ENCODE assay signal across 19 mouse cellular contexts in the genomic region with DNA sequence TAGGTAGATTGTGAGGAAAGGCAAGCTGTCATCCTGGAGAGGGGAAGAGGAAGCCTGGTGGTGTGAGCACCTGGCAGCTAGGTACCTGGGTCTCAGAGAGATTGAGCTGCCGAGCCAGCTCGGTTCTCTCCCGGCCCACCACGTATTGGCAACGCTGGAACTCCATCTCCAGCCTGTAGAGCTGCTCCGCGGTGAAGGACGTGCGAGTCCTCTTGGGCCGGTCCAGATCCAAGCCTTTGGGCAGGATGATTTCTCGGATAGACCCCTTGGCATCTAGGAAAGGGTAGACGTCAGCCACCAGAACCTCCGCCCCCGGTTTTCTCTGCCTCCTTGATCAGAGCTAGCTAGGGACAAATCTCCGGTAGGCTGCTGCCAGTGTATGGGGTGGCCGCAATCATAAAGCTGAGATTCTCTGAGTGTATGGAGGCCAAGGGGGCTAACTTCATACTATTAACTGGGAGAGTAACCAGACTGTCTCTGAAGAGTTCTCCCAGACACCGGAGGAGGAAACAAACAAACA. TPM values are rescaled to one million over a fixed set of nuclear protein-coding genes. Genes with fewer than 3 reads are reported as not detected.
DNase-seq lines count a peak whose midpoint lies in the region; ATAC-seq and TF ChIP-seq lines count a peak whose summit lies in the region.
"Had no signal": no experiment of that assay in that cellular context is flagged by ENCODE, and none has a peak within 500 bp of the region (broad histone marks: within the 10 kb centered on the region; RNA-seq: fewer than 3 reads in every experiment).

No protein-coding gene starts in this region.

- H3K9me3 ChIP-seq in forebrain, embryonic 16.5 days (ENCODE audit: control insufficient read depth, low read length) = no peaks in the 10 kb centered on the region
- H3K9me3 ChIP-seq: embryonic facial prominence, embryonic 15.5 days had no signal

- no peak for ATAC-seq in forebrain, embryonic 16.5 days
- ATAC-seq: CD4-positive, CD25-positive, alpha-beta regulatory T cell, adult 4 months had no signal

- peak overlapping the region; percentile 51 for H3K27ac ChIP-seq in forebrain, embryonic 16.5 days (ENCODE audit: low read length)
- H3K27ac ChIP-seq in olfactory bulb, adult 2 months (ENCODE audit: insufficient read depth, low read depth, low read length) = 0 out of 2 replicates have a peak overlapping the region, but pooled peaks have one; percentile 6
- H3K27ac ChIP-seq: embryonic facial prominence, embryonic 15.5 days had no signal

- H3K27me3 ChIP-seq in forebrain, embryonic 16.5 days (replicated peaks; ENCODE audit: control insufficient read depth, insufficient read depth, low read length) = peaks cover 33% of the 10 kb centered on the region

- peak overlapping the region; percentile 65 for H3K9ac ChIP-seq in forebrain, embryonic 16.5 days (replicated peaks; ENCODE audit: low read depth, low read length)
- H3K9ac ChIP-seq: embryonic facial prominence, embryonic 15.5 days had no signal

- H3K4me3 ChIP-seq in forebrain, embryonic 16.5 days (replicated peaks; ENCODE audit: low read length) = peak overlapping the region; percentile 49
- peak overlapping the region; percentile 25 for H3K4me3 ChIP-seq in olfactory bulb, adult 2 months (ENCODE audit: insufficient read depth, low read depth, low read length)

- DNase-seq in embryo, embryonic 10.5 days (ENCODE audit: low spot score) = peak; percentile 39
- no peak for DNase-seq in embryo, embryonic 10 days (ENCODE audit: low spot score)
- peak; percentile 31 for DNase-seq in retina, embryonic 14.5 days (ENCODE audit: low spot score)
- DNase-seq in retina, postnatal 1 day = no peak
- no peak for DNase-seq in thymus, postnatal 25 days
- DNase-seq in urinary bladder, adult 2 months (ENCODE audit: low spot score) = no peak
- DNase-seq: heart, adult 18-20 months; kidney, adult 11 months; lung, postnatal 10 days; right cerebral cortex, postnatal 25 days; thymus, postnatal 4 days had no signal

- H3K36me3 ChIP-seq in forebrain, embryonic 16.5 days (ENCODE audit: control insufficient read depth, insufficient read depth) = no peaks in the 10 kb centered on the region
- H3K36me3 ChIP-seq: embryonic facial prominence, embryonic 15.5 days; G1E had no signal

- peak overlapping the region; percentile 63 for H3K4me2 ChIP-seq in forebrain, embryonic 16.5 days (ENCODE audit: low read length)

- H3K4me1 ChIP-seq in forebrain, embryonic 16.5 days (replicated peaks; ENCODE audit: control insufficient read depth, insufficient read depth, low read length) = peaks cover 41% of the 10 kb centered on the region
- H3K4me1 ChIP-seq in olfactory bulb, adult 2 months (ENCODE audit: control insufficient read depth, insufficient read depth, low read length) = peaks cover 30% of the 10 kb centered on the region

- WGBS in forebrain, embryonic 16.5 days = 6% methylated on average over 17 of the region's 17 CpGs
- 48% methylated on average over 17 of the region's 17 CpGs for WGBS in olfactory bulb, adult 2 months

- TF ChIP-seq POLR2A in olfactory bulb, adult 2 months (IDR thresholded peaks at IDR 0.05; ENCODE audit: insufficient read depth, low read depth, low read length) = no peak

- no peak for TF ChIP-seq CTCF in olfactory bulb, adult 2 months (IDR thresholded peaks at IDR 0.05; ENCODE audit: insufficient read depth, low read depth, low read length)

RNA-seq across cellular contexts. Expression of gene Vax1, which starts 1.4 kb away (rescaled TPM):
- polyA plus RNA-seq in forebrain, embryonic 16.5 days (2015; fragmentation: Nextera tagmentation; extraction: Ambion mirVana) = 0.89 and 1.0 TPM in 2 replicates
- polyA plus RNA-seq in olfactory bulb, adult 2 months (2012; ENCODE audit: insufficient read depth, insufficient read length, low replicate concordance, missing spikeins) = not detected in 2 replicates
- polyA plus RNA-seq in urinary bladder, adult 2 months (2012; rRNA removed) = not detected in 2 replicates
- polyA plus RNA-seq: CD4-positive, CD25-positive, alpha-beta regulatory T cell, adult 4 months; G1E; heart, embryonic 14.5 days; liver, embryonic 16.5 days had no signal

RNA-seq across cellular contexts. Expression of gene Kcnk18, which starts 50.6 kb away (rescaled TPM):
- not detected in 2 replicates for polyA plus RNA-seq in forebrain, embryonic 16.5 days (2015; fragmentation: Nextera tagmentation; extraction: Ambion mirVana)
- not detected in 2 replicates for polyA plus RNA-seq in olfactory bulb, adult 2 months (2012; ENCODE audit: insufficient read depth, insufficient read length, low replicate concordance, missing spikeins)
- polyA plus RNA-seq in urinary bladder, adult 2 months (2012; rRNA removed) = not detected in 2 replicates
- polyA plus RNA-seq: CD4-positive, CD25-positive, alpha-beta regulatory T cell, adult 4 months; embryonic facial prominence, embryonic 15.5 days; G1E; heart, embryonic 14.5 days; limb, embryonic 14.5 days; liver, embryonic 16.5 days had no signal

Comparison
In these comparisons a context has a peak if more than half of its experiments do, and no peak if none do; other contexts are left out.
1. DNase-seq: peak in embryo, embryonic 10.5 days (single experiment) and retina, embryonic 14.5 days (single experiment); none in embryo, embryonic 10 days (single experiment), retina, postnatal 1 day (single experiment), thymus, postnatal 25 days (single experiment) and urinary bladder, adult 2 months (single experiment).